Mouse (Mus musculus): Measurements from ENCODE around the gene Gm45623. TPM values are rescaled to one million over a fixed set of nuclear protein-coding genes. Genes with fewer than 3 reads are reported as not detected.
A peak's percentile ranks its signal among the peaks of the same experiment; 100 is the strongest.

Gene Gm45623
- total RNA-seq, 2 experiments from 2014 or later: 0.19 TPM; not detected in 1

- DNase-seq: no peak
Measured at GRCm38 (mm10) chr13:56752474-56753191, 994 bp downstream of the Gm45623 start.

DNA sequence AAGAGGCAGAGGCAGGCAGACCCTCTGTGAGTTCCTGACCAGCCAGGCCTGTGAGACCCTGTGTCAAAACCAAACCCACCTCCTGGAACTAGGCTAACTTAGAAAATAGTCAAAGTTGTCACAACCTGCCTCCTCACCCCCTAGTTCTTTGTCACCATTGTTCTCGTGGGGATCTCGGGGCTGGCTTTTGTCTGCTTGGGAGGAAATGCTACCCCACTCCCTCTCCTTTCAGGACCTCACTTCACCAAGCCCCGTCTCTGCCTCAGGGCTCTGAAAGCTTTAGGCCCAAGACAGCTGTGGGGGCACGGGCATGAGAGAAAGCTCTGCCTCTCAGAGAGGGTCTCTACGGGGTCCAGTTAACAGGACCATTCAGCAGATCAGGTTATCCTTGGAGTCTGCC is 1.9 kb downstream of the Gm45623 start:
- DNase-seq: no peak

GRCm38 (mm10) chr13:56749377-56749776 is 4.2 kb downstream of the Gm45623 start:
- DNase-seq: no peak

DNA sequence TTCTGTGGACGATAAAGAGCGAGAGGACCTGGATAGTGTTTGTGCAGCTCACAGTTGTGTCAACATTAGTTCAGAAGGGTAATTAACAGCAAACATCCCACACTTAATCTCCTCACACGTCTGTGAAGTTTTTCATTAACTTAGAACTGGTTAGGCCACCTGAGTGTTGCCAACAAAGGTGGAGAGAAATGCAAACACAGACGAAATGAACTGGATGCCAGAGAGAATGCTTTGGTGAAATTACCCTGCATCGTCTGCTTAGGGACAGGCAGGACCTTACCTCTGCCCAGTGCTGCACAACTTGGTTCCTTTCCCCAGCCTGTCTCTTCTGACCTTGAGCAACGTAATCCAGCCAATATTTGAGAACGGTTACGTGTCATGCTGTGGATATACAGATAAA is 6.1 kb downstream of the Gm45623 start:
- no peak for DNase-seq

DNA sequence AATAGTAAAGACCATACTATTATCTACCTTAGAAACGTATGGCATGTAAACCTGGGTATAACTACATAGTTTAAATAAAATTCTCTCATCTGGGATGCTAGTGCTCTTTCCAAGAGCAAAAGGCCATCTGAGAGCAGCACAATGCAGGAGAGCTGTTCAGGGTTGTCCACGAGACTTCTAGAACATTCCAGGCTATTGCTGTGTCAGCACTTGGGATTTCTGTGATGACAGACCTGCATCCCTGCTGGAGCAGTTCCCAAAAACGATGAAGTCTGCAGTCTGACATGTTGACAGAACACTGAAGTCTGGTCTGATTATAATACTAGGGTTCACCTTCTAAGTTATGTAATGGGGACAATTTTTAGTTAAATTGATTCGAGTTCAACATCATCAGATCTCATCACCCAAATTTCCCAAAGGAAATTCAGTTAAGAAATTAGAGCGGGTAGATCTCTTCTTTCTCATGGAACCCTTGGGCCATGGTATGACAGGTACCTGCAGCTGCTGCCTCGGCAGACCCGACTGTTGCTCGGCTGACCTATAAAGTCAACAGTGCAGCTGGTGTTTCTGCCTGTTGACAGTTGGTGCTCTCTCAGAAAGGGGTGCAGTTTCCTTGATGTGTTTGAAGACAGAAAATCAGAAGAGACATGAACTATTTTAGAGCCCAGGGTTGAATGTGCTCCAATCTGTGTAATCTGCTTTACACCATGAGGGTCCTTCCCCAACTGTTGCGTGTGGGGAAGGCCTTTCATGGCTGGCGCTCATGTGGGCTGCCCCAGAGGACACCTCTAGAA is 6.7 kb downstream of the Gm45623 start:
- DNase-seq: no peak

DNA sequence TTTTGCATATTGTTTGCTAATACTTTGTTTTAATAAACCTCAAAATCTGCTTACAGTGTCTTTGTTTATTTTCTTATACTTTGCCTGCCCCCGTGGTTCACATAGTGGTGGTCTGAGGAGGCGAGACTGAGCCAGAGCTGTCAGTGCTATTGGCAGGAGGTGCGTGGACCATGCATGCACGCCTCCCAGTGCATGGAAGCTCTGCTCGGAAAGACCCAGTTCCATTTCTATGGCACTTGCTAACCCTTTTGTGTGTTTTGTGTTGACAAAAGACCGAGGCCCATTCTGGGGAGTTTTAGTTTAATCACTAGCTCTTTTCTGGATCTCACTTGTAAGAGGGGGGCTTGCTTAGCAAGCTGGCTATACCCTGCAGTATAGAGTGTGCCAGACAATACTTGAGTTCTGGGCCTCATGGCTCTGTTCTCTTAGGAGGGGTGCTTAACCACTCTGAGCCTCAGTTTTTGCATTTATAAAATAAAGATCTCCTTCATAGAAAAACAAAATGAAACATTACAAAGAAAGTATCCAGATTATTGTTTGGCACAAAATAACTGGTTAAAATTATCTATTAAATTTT is 11.2 kb downstream of the Gm45623 start:
- DNase-seq: no peak

DNA sequence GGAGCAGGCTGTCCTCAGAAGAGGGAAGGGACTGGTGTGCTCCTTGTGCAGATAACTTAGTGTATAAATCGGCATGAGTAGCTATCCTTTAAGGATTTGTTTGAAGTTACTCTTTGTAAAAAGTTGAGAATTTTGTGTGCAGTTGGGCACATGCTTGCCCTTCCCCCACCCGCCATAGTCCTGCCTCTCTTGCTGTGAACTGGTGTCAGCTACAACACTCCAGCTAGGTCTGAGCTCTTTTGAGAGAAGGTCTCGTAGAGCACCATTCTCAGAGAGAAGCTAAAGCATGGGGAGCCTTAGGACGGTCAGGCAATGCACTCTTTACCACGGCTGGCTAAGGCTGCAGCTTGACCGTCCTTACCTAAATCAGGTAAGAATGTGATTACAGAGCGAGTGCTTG is 11.9 kb downstream of the Gm45623 start:
- no peak for DNase-seq

GRCm38 (mm10) chr13:56740496-56740895 is 13.1 kb downstream of the Gm45623 start:
- DNase-seq: no peak

- DNase-seq: no peak
Measured at GRCm38 (mm10) chr13:56739556-56739955, 14.1 kb downstream of the Gm45623 start.

DNA sequence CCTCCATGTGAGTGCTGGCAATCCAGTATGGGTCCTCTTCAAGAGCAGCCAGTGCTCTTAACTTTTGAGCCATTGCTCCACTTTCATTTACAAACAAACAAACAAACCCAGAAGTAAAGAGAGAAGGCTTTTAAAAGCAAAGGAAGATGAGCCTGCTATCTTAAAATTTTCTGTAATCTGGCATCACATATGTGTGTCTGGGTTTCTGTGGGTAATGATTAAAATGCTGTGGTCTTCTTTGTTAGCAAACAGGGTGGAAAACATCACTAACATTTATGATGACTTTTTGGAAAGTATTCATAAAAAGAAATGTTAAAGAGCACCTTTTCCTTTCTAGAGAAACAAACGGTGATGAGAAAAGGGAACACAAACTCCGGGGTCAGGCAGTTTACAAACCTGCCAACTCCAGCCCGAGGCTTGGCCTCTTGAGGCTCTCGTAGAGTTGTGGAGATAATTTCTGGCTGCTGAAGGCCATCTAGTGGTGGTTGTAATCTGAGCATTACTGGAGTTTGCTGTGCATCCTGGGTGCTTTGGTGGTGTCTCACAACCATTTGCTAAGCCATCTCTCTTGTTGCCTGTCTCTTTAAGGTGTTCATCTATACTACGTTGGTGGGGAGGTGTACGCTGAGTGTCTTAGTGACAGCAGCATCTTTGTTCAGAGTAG is 18.3 kb downstream of the Gm45623 start:
- DNase-seq: peak; percentile 58

DNA sequence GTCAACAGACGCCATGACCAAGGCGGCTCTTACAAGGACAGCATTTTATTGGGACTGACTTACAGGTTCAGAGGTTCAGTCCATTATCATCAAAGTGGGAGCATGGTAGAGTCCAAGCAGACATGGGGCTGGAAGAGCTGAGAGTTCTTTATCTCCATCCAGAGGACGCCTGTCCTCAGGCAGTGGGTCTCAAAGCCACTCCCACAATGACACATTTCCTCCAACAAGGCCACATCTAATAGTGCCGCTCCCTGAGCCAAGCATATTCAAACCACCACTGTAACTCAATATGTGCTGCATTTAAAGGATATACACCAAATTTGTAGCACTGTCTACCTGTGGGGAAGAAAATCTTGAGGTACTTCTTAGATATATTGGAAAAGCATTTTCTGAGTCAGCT is 19.0 kb downstream of the Gm45623 start:
- DNase-seq: no peak

DNA sequence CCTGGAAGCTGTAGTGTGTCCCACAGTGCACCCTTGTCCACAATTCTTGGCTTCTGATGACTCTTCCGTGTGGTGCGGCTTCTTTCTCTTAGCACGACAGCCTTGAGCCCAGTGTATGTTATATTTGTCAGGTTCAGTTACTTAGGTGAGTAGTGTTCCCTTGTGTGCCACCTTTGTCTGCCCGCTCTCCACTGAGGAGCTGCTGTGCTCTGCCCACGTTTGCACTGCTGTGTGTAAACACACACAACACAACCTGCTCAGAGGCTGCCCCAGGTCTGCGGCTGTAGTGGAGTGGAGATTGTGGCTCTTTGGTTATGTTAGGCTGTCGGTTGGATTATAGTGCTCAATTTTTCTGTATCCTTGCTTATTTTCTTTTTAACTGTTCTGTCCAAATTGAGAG is 24.6 kb downstream of the Gm45623 start:
- no peak for DNase-seq

GRCm38 (mm10) chr13:56726551-56726950 is 27.1 kb downstream of the Gm45623 start:
- DNase-seq: no peak

- DNase-seq: no peak
Measured at GRCm38 (mm10) chr13:56712221-56712620, 41.4 kb downstream of the Gm45623 start.

DNA sequence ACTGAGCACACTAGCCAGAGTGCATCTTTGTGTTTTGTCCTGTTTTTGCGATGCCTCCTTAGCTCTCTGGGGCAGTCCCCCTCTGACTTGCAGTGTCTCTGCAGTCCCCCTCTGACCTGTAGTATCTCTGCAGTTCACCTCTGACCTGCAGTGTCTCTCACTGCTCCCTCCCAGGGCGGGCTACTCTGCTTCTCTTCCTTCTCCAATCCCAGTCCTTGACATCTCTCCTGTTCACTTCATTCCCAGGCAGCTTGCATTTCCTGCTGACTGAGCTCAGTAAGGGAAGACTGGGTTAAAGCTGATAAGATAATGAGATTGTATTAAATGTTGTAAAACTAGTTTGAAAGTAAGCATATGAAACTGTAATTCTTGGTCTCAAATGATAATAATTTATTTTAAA is 43.0 kb downstream of the Gm45623 start:
- DNase-seq: no peak

- DNase-seq: no peak
Measured at GRCm38 (mm10) chr13:56707606-56708005, 46.0 kb downstream of the Gm45623 start.

- no peak for DNase-seq
Measured at GRCm38 (mm10) chr13:56707111-56707510, 46.5 kb downstream of the Gm45623 start.

- DNase-seq: no peak
Measured at GRCm38 (mm10) chr13:56704596-56704995, 49.0 kb downstream of the Gm45623 start.

- DNase-seq: peak; percentile 21
Measured at GRCm38 (mm10) chr13:56703871-56704321, 49.7 kb downstream of the Gm45623 start.

- DNase-seq: peak; percentile 79
Measured at GRCm38 (mm10) chr13:56703222-56703870, 50.3 kb downstream of the Gm45623 start.

DNA sequence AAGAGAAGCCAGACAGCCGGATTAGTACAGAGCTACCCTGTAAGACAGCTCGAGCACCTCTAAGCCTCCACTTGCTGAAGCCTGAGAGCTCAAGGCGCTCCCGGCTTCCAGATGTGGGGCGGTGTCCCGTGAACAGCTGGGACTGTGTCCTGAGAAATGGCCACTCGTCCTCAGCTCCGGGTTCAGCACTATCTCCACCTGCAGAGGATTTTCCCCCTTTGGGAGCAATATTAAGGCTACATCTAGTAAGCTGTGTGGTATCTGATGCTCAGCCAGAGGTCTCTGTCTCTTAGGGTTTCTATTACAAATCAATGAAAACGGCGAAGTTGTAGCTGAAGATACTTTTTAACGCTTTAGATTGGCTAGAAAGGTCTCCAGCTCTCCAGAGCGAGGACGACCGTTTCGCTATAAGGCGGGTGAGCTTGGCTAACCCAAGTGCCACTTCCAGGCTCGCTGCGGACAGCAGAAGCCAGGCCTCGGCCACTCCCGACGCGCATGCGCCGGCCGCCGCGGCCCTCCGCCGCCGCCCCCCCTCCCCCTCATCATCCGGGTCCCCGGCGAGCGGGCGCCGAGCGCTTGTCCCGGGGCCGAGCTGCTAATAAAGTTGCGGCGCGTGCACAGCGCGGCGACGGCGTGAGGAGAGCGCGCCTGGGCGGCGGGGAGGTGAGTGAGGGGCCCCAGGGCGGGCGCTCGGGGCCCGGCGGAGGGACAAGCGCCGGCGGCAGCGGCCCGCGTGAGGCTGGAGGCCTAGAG is 51.0 kb downstream of the Gm45623 start, which contains the start of gene Smad5:
Smad5 (plus strand) TSS at position 542 of the 753 bp plus-strand sequence.
- peak; percentile 92 for DNase-seq
